Mouse (Mus musculus): Measurements from ENCODE around the gene 5730596B20Rik.
A peak's percentile ranks its signal among the peaks of the same experiment; 100 is the strongest.

5730596B20Rik gene

GRCm38 (mm10) chr6:52167736-52168161, 9.5 kb upstream of the 5730596B20Rik start:
- TF ChIP-seq GATA4 (IDR thresholded peaks at IDR 0.05; ENCODE audit: insufficient replicate concordance, low read length): no peak

GRCm38 (mm10) chr6:52168191-52169055, 8.9 kb upstream of the 5730596B20Rik start:
- no peak for TF ChIP-seq GATA4 (IDR thresholded peaks at IDR 0.05; ENCODE audit: insufficient replicate concordance, low read length)

GRCm38 (mm10) chr6:52169499-52170165, 7.7 kb upstream of the 5730596B20Rik start:
- TF ChIP-seq GATA4 (IDR thresholded peaks at IDR 0.05; ENCODE audit: insufficient replicate concordance, low read length): peak; percentile 42; the same call in 1 of the 2 replicates

DNA sequence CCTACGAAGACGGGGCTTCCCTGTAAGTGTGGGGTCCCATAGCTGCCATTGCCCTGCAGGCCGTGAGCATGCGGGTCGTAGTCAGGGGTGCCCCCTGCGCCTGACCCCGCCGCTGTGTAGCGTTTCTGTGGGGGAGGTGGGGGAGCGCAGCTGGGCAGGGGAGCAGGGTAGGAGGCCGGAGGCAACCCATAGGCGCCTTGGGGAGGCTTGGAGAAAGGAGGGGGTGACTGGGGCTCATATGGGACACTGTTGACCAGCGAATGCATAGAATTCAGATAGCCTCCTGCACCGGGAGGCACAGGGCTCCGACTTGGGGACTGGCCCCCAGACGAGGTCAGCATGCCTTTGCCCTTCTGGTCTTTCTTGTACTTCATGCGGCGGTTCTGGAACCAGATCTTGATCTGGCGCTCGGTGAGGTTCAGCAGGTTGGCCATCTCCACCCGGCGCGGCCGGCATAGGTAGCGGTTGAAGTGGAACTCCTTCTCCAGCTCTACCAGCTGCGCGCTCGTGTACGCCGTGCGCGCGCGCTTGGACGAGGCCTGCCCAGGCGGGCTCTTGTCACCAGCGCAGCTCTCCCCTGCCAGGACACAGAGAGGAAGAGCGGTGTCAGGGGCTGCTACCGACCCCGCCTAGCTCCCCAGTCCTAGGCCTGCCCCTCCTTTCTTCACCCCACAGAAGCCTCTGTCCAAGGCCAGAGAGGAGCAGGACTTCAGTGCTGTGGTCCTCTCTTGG, 7.0 kb upstream of the 5730596B20Rik start:
- no peak for TF ChIP-seq GATA4 (IDR thresholded peaks at IDR 0.05; ENCODE audit: insufficient replicate concordance, low read length)

DNA sequence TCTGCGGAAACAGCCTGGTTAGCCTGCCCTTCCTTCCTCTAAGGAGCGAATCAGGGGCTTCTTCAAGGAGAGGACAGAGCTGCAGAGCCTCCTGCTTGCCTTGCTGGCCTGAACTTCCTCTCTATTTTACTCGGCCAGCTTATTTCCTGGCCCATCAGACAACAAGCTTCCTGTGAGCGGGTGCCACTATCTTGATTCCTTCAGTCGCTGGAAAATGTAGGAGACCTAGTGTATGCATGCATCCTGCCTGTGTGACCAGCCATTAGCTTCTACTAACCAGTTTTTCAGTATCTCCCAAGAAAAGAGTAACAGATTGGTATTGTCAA, 6.4 kb upstream of the 5730596B20Rik start:
- TF ChIP-seq GATA4 (IDR thresholded peaks at IDR 0.05; ENCODE audit: insufficient replicate concordance, low read length): peak; percentile 73; the same call in 1 of the 2 replicates

- TF ChIP-seq GATA4 (IDR thresholded peaks at IDR 0.05; ENCODE audit: insufficient replicate concordance, low read length): no peak
These were observed 6.0 kb upstream of the 5730596B20Rik start for GRCm38 (mm10) chr6:52171331-52171730.

GRCm38 (mm10) chr6:52171938-52172337, 5.4 kb upstream of the 5730596B20Rik start:
- TF ChIP-seq GATA4 (IDR thresholded peaks at IDR 0.05; ENCODE audit: insufficient replicate concordance, low read length): no peak

DNA sequence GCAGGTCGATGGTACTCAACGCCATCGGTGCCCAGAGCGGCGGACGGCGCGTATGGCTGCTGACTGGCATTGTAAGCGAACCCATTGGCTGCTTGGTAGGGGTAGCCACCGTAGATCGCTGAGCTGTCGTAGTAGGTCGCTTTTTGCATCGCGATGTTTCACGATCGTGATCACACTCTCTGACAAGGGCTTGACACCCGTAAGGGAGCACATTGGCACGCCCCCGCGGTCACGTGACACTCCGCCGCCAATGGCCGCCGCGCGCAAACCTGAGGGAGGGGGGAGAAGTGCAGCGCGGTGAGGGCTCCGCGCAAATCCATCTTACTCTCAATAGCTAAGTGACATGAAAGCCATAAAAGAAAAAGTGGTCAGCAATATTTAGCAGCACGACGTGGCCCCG, 4.8 kb upstream of the 5730596B20Rik start:
- TF ChIP-seq GATA4 (IDR thresholded peaks at IDR 0.05; ENCODE audit: insufficient replicate concordance, low read length): no peak

DNA sequence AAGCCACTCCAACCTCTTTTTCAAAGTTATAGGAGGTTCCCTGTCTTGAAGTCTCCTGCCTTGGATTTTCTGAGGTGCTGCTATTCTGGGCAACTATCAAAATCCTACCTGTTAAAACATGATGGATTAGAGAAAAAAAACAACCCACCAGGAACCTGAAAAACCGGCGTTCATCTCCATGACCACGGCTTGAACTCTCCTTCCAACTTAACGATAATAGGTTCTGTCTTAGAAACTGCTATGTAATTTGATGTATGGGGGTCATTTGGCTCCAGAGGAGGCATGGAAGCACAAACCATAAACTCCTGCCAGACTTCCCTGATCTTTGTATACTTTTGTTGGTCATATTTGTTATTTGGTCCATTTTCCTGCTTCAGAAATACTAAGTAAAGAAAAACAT, 3.6 kb upstream of the 5730596B20Rik start:
- TF ChIP-seq GATA4 (IDR thresholded peaks at IDR 0.05; ENCODE audit: insufficient replicate concordance, low read length): no peak

DNA sequence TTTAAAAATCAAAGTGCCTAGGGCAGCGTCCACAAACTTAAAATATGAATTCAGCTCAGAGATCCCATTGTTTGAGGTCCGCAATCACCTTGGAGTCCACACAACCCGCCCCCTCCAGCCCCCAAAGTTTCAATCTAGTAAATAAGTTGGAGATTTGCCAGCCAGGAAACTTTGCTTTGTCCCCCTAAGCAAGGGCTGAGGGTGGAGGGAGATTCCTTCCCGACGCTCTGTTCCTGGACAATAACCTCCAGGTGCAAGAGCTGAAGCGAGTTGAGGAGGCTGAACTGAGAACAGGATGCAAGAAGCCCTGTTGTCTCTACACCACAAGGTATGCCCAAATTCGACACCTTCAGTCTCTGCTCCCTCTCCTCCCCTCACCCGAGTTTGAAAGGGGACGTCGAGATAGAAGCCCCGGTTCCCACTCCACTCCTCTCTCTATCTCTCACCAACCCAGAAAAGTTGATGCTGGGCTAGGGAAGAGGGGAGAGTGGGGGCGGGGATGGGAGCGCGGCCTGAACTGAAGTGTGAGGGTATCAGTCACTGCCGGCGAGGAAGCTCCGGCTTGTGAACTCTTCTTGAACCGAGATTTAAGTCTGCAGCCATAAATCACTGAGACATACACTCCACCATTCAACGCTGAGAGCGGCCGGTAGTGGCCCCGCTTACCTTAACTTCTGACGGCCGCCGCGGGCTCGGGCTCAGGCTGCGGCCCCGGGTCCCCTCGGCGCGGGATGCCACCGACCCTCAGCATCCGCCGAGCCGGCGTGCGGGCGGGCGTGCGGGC, 2.1 kb upstream of the 5730596B20Rik start:
- peak; percentile 60; the same call in 1 of the 2 replicates for TF ChIP-seq GATA4 (IDR thresholded peaks at IDR 0.05; ENCODE audit: insufficient replicate concordance, low read length)

DNA sequence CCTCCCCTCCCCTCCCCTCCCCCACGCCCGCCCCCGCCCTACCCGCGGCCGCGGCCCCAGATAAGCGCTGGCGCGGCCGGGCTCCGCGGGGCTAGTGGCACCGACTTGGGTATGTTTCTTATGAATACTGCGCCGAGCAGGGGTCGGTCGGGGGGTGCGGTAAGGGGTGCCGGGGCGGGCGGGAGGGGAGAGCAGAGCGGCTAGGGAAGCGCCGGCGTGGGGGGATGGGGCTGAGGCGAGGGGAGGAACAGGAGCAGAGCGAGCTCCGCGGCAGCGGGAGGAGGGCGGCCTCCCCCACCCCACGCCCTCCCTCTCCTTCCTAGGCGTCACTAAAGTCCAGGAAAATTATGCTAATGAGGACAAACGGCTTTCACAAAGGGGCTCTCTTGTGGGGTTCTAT, 1.4 kb upstream of the 5730596B20Rik start:
- TF ChIP-seq GATA4 (IDR thresholded peaks at IDR 0.05; ENCODE audit: insufficient replicate concordance, low read length): no peak

- no peak for TF ChIP-seq GATA4 (IDR thresholded peaks at IDR 0.05; ENCODE audit: insufficient replicate concordance, low read length)
These were observed 907 bp upstream of the 5730596B20Rik start for GRCm38 (mm10) chr6:52176391-52176790.

DNA sequence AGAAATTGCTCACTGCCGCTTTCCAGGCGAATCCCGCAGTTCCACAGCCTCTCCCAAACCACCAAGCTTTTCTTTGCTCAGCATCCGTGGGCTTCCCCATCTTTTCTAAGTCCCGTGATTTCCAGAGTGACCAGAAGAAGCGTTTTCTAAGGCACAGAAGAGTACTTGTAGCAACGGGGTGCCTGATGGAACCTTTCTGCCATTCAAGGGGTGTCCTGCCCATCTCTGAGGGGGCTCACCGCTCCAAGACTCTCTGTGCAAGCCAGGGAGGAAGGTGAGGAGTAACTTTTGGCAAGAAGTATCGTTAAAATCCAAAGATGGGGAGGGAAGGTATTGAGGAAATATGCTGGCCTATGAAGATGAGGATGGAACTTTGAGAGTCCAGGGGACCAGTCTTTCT, 508 bp downstream of the 5730596B20Rik start:
- no peak for TF ChIP-seq GATA4 (IDR thresholded peaks at IDR 0.05; ENCODE audit: insufficient replicate concordance, low read length)

- no peak for TF ChIP-seq GATA4 (IDR thresholded peaks at IDR 0.05; ENCODE audit: insufficient replicate concordance, low read length)
These were observed 1.8 kb downstream of the 5730596B20Rik start for GRCm38 (mm10) chr6:52178918-52179665.

Measured in liver, adult (tissue).